Mouse (Mus musculus) spleen, adult 2 months (tissue): ENCODE measurements at regions not wholly inside any gene's neighbourhood (a gene's known extent, or its start where the extent isn't known, plus 50 kb on each side); places are given as distances from the start of the nearest gene placed in this dataset.

ENCODE experiments used
- DNase-seq, 2 experiments: peaks; one replicate each; pipeline versions ENCODE4 v3.0.0 to v3.0.0-alpha.2; 2012 to 2021; ENCODE audit warnings: low spot score in 2 of 2, low read depth in 1 of 2
- H3K27ac ChIP-seq: fragments of 200-500 bp; 2 replicates; pipeline ENCODE4 v1.5.1; 2012; ENCODE audit warnings: low read length, inconsistent platforms; ENCODE audit not compliant: insufficient read depth
- H3K27me3 ChIP-seq: fragments of 200-500 bp; 2 replicates; pipeline ENCODE4 v1.6.1; 2012; ENCODE audit warnings: mild to moderate bottlenecking, moderate library complexity, low read length, inconsistent platforms; ENCODE audit not compliant: control insufficient read depth, insufficient read depth
- H3K36me3 ChIP-seq: fragments of 200-500 bp; 2 replicates; pipeline ENCODE4 v1.6.1; 2012; ENCODE audit warnings: mild to moderate bottlenecking, low read length, inconsistent platforms; ENCODE audit not compliant: control insufficient read depth, insufficient read depth
- H3K4me1 ChIP-seq: fragments of 200-500 bp; 2 replicates; pipeline ENCODE4 v1.6.1; 2011; ENCODE audit warnings: inconsistent platforms; ENCODE audit not compliant: control insufficient read depth, insufficient read depth, insufficient read length
- H3K4me3 ChIP-seq: fragments of 200-500 bp; 2 replicates; pipeline ENCODE4 v1.5.1; 2011; ENCODE audit warnings: mild to moderate bottlenecking, inconsistent platforms; ENCODE audit not compliant: insufficient read depth, insufficient read length; ENCODE audit errors: extremely low read depth
- CTCF ChIP-seq: fragments of 200-500 bp; IDR thresholded peaks from 2 replicates; pipeline ENCODE4 v1.5.1; 2011; ENCODE audit warnings: mild to moderate bottlenecking, inconsistent platforms; ENCODE audit not compliant: insufficient read depth, insufficient read length, insufficient replicate concordance; ENCODE audit errors: extremely low read depth
- POLR2A ChIP-seq: fragments of 200-500 bp; IDR thresholded peaks from 2 replicates; pipeline ENCODE4 v1.6.1; 2011; ENCODE audit warnings: low read depth, low read length, inconsistent platforms
- WGBS: fragments of 180-500 bp; shearing (Covaris S2); methylation state at CpG from one replicate; pipeline ENCODE4 v1.1.7; 2018; 5-methylcytosine and 5-hydroxymethylcytosine counted together

- DNase-seq = no peak
- no peak overlapping the region for H3K4me3 ChIP-seq
- no peaks in the 10 kb centered on the region for H3K36me3 ChIP-seq
- 94% methylated on average over 2 of the region's 2 CpGs for WGBS
- no peak overlapping the region for H3K27ac ChIP-seq
- no peak for TF ChIP-seq CTCF
- no peak for TF ChIP-seq POLR2A
- H3K4me1 ChIP-seq = no peaks in the 10 kb centered on the region
- no peaks in the 10 kb centered on the region for H3K27me3 ChIP-seq
Measured at GRCm38 (mm10) chr16:51933122-51933521, 97.9 kb upstream of the Cblb start.

- Histone ChIP-seq H3K36me3 (no peaks in the 10 kb centered on the region), H3K4me3 (no peak overlapping the region), H3K27ac (no peak overlapping the region), H3K4me1 (no peaks in the 10 kb centered on the region), H3K27me3 (no peaks in the 10 kb centered on the region)
- TF ChIP-seq POLR2A = no peak
- TF ChIP-seq CTCF = no peak
- 60% methylated on average over 3 of the region's 3 CpGs for WGBS
- no peak for DNase-seq
Measured at GRCm38 (mm10) chr16:51933965-51934364, 97.1 kb upstream of the Cblb start.

- H3K27me3 ChIP-seq = no peaks in the 10 kb centered on the region
- no peak overlapping the region for H3K4me3 ChIP-seq
- no peak overlapping the region for H3K27ac ChIP-seq
- TF ChIP-seq POLR2A (no peak), CTCF (no peak)
- WGBS = 93% methylated on average over 9 of the region's 9 CpGs
- H3K4me1 ChIP-seq = no peaks in the 10 kb centered on the region
- DNase-seq = no peak
- H3K36me3 ChIP-seq = no peaks in the 10 kb centered on the region
Measured at GRCm38 (mm10) chr16:51937298-51937697, 93.7 kb upstream of the Cblb start.

GRCm38 (mm10) chr16:51939061-51939460 is 92.0 kb upstream of the Cblb start:
- no peak for TF ChIP-seq POLR2A
- no peak for TF ChIP-seq CTCF
- no peak for DNase-seq
- no peaks in the 10 kb centered on the region for H3K4me1 ChIP-seq
- no peak overlapping the region for H3K27ac ChIP-seq
- no peak overlapping the region for H3K4me3 ChIP-seq
- H3K27me3 ChIP-seq = no peaks in the 10 kb centered on the region
- WGBS = 94% methylated on average over 5 of the region's 5 CpGs
- H3K36me3 ChIP-seq = no peaks in the 10 kb centered on the region

GRCm38 (mm10) chr16:51940574-51940973 is 90.5 kb upstream of the Cblb start:
- Histone ChIP-seq H3K27me3 (no peaks in the 10 kb centered on the region), H3K4me3 (no peak overlapping the region), H3K4me1 (no peaks in the 10 kb centered on the region), H3K36me3 (no peaks in the 10 kb centered on the region), H3K27ac (no peak overlapping the region)
- DNase-seq = no peak
- TF ChIP-seq CTCF = no peak
- TF ChIP-seq POLR2A = no peak

- no peak for DNase-seq
- H3K27ac ChIP-seq = no peak overlapping the region
- WGBS = 91% methylated on average over 9 of the region's 9 CpGs
- H3K27me3 ChIP-seq = no peaks in the 10 kb centered on the region
- no peak overlapping the region for H3K4me3 ChIP-seq
- no peaks in the 10 kb centered on the region for H3K4me1 ChIP-seq
- TF ChIP-seq POLR2A (no peak), CTCF (no peak)
- no peaks in the 10 kb centered on the region for H3K36me3 ChIP-seq
Measured at GRCm38 (mm10) chr16:51942431-51943130, 88.4 kb upstream of the Cblb start.

- 82% methylated on average over 6 of the region's 6 CpGs for WGBS
- Histone ChIP-seq H3K27ac (no peak overlapping the region), H3K27me3 (no peaks in the 10 kb centered on the region), H3K4me1 (no peaks in the 10 kb centered on the region), H3K36me3 (no peaks in the 10 kb centered on the region), H3K4me3 (no peak overlapping the region)
- TF ChIP-seq POLR2A (no peak), CTCF (no peak)
- DNase-seq = no peak
Measured at GRCm38 (mm10) chr16:51967051-51967845, 63.8 kb upstream of the Cblb start.
